Mouse (Mus musculus) common myeloid progenitor, adult 5-6 weeks (primary cell): ENCODE measurements around the gene Rftn1. TPM values are rescaled to one million over a fixed set of nuclear protein-coding genes. Genes with fewer than 3 reads are reported as not detected.
A peak's percentile ranks its signal among the peaks of the same experiment; 100 is the strongest.
"Not testable (repeated sequence)": the region's sequence is repeated elsewhere in the genome, so short reads cannot be mapped to it uniquely, and the experiment has no call there.

Experiments
- ATAC-seq: replicated peaks from 2 replicates; pipeline ENCODE4 v1.8.0; 2016; ENCODE audit warnings: low read depth, mild to moderate bottlenecking, moderate TSS enrichment, inconsistent platforms; ENCODE audit not compliant: poor library complexity, severe bottlenecking
- total RNA-seq: library from RNA; stranded (forward); fragments of 200-1000, 187-1606 nt; gene quantifications from 2 replicates; pipeline ENCODE4 v1.2.3, GENCODE M21; 2017

The Rftn1 gene
- total RNA-seq, 1 experiment from 2014 or later, result 43.0 TPM

DNA sequence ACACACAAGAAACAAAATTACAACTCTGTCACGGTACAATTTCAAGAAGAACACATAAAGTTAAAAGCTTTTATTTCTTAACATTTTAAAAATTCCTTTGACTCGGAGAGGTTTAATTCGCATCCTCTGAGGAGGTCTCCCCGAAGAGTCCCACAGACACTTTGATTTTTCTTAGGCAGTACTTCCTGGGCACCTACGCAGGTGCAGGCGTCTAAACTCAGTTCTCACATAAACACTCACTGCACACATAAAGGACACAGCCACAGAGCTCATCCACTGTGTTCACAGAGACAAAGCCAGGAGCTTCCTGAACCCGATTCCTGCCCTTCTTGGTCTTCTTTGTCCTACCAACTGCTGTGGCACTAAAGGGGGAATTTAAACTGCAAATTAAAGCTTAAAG lies 48.3 kb downstream of the Rftn1 start:
- ATAC-seq, result no peak

DNA sequence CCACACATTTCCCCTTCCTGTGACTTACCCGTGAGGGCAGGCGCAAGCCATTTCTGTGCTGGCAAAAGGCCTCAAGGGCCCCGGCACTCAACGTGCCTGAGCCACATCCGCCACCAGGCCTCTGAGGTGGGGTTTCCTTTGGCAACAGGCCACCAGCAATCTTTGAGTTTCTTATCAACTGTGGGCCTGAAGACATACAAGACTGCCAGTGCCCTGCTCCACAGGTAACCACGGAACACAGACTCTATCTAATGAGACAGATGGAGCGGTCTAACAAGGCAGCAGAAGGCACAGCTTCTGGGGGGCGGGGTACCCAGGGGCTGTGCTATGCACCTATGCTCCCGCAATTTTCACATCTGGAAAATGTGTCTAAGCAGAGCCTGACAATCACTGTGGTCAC lies 54.4 kb downstream of the Rftn1 start:
- ATAC-seq, result peak; percentile 87

DNA sequence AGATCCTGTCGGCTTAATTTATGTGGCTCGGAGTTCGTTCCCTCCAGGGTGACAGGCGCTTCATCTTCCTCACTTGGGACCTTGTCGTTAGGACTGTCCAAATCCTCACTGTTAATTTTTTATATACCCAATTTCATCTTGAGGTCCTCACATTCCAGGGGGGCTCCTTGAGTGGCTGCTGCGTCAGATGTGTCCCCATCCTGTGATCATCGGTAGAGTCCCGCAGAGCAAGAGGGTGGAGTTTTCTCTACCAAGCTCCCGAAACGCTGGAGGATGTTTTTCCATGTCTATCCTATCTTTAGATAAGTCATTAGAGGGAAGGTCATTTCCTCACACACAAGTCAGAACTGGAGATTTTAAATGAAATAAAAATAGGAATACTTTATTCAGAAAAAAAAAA lies 55.0 kb downstream of the Rftn1 start:
- no peak for ATAC-seq

DNA sequence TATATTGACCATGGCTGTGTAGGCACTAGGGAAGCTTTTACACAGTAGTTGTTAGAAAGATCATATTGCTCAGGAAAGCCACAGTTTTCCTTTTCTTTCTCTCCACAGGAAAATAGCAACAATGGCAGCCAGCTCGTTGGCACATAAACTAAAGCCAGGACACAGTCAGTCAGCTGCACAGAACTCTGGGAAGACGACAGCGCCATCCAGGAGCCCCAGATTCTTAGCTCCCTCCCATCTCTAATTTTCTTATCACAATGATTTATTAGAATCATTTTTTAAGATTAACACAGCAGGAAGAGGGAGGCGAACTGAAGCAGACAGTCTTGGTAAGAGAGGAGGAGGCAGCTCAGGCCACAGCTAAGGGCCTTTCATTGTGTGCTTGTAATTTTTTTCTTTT lies 58.8 kb downstream of the Rftn1 start:
- ATAC-seq, result no peak

DNA sequence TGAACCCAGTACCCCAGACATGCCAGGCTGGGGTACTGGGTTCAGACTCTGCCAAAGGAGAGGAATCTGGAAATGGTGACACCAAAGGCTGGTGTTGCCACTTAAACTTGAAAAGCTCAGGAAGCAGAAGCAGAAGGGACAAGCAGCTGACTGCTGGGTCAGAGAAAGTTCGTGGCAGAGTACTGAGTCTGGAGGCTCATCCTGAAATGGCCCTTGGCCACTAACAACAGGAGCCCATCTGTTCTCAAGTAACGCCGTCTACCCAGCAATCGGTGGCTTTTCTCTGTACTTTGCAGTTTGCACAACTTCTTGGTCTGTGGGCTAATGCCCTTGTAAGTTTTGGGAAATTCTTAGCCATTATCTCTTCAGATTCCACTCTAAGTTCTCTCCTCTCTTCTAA lies 60.1 kb downstream of the Rftn1 start:
- no peak for ATAC-seq

DNA sequence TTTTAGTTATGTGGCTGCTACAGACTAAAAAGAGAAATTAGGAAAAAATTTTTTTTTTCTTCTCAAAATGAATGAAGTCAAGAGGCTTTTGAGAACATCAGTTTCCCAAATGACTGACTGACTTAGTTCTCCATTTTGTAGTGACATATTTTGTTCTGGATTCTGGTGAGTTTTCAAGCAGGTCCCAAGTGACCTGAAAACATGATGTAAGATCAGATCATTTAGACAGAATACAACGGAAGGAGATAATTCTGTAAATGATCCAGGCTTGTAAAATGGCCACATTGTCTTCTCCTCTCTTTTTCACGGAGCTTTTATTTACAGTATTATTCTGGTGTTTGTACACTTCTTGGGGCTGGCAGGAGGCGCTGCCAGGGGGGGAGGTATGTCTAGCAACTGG lies 62.1 kb downstream of the Rftn1 start:
- ATAC-seq, result no peak

DNA sequence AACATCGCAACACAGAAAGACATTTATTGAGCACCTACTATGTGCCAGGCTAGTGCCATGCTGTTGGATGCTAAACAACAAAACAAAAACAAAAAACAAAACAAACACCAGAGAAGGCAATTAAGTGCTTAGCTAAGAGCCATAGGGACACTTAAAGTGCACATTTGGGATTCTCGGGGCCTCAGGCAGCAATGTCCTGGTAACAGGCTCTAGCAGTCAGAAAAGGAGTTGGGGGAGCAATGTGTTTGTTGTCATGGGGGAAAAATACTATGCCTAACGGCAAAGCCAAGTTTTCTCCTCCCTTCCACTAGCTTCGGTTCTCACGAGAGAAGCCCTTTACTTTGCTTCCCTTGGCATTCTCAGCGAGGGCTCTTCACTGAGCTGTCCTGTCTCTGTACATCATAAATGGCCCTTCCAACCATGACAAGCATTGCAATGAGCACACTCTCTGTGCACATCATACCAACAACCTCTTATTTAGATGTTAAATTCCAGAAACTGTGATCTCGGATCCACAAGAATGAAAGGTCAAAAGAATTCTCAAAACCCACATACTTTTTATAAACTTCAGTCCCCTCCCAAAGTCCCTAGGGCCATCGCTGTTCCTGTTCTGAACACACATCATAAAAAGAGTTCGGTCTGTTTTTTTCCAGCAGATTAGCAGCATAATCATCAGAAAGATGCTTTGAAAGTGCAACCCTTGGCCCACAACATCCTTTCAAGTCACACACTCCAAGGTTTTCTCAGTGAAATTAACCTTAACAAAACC lies 63.2 kb downstream of the Rftn1 start:
- no peak for ATAC-seq

DNA sequence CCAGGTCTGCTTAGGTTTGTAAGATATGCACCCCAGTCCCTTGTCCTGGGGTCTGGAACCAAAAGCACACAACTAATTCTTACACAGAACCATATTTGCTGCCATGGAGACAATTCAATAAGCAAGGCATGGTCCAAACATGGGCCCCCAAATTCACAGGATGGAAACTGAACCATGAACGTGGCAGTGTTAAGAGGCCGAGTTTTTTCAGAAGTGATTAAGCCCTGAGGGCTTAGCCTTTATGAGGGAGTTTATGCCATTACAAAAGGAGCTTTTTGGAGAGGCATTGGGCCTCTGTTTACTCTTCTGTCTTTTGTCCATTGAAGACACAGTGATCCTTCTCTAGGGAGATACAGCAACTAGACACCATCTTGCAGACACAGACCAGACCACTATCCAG lies 63.9 kb downstream of the Rftn1 start:
- ATAC-seq, result no peak

DNA sequence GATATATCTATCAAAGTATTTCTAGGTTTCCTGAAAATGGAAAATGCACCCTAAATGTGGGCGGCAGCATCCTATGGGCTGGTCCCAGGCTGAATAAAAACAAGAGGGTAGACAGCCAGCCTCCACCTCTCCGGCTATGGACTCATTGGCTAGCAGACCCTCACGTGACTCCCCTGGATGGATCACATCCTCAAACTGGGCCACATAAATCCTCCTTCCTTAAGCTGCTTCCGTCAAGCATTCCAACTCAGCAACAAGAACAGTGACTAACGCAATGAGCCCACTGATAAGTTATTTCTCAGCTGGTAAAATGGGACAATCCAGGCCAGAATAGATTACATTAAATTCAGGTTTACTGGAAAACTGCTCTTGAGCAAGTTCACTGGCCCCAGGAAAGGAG lies 64.6 kb downstream of the Rftn1 start:
- ATAC-seq, result no peak

DNA sequence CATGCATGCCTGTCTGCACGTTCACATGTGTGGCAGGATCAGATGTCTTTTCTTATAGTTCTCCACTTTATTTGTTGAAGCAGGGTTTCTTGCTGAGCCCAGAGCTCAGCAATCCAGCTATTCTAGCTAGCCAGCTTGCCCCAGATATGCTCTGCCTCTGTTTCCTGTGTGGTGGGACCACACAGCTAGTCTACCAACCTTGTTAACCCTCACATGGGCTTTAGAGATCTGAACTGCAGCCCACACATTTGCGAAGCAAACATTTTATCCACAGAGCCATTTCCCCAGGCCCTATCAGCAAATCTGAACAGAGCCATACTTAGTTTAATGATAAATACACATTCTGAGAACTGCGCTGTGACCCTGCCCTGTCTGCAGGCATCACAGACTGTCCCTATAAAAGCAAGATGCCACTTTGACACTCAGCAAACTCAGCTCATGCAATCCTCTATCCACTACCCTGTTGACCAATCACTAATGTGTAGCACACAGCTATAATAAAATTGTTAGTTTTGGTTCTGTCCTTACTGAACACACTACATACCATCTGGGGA lies 65.2 kb downstream of the Rftn1 start:
- ATAC-seq, result peak; percentile 76

DNA sequence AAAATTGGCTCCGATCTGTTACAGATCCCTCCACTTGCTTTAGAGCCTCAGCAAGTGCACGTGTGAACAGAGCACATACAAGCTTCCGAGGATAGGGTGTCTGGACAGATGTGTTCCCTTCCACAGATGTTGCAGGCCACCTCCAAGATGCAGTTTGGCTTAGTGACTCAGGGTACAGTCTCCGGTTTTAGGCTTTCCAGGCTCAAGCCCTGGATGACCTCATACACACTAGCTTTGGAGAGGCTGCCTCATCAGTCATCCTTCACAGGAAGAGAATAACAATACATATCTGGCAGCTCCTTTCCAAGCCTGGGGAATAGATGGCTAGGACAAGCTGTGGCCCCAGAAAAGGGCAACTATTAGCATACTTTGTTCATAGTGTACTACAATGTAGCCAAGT lies 65.8 kb downstream of the Rftn1 start:
- ATAC-seq, result no peak

DNA sequence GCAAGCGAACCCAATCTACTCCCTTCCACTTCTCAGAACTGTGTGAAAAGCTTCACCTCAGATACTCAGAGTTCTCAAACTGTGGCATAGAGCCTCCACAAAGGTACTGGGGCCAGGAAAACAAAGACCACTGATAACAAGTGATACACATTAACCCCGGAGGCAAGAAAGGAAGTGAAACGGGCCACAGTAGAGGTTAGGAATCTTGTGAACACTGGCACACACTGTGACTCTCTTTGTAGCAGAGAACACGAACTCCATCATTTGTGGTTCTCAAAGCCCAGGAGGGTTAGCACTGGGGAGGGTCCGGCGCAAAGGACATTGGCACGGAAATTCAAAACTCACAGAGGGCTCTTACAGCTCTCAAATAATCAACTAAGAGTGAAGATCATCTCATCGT lies 67.9 kb downstream of the Rftn1 start:
- no peak for ATAC-seq

DNA sequence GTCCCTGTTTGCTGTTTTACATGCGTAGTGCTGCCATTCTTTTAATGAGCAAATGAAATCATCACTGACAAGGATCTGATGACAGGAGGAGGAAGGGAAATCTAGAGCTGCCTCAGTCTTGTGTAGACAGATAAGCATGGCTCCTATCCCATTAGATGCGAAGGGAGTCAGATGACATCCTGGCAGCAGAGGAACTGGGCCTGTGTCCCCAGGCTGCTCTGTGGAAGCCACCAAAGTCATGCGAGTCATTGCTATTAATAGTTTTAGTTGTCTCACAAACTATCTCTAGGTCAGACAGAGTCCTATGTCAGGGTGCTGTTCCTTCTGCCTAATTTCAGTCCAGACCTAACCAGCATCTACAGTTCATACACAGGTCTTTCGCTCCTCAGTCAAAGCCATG lies 70.4 kb downstream of the Rftn1 start:
- no peak for ATAC-seq

DNA sequence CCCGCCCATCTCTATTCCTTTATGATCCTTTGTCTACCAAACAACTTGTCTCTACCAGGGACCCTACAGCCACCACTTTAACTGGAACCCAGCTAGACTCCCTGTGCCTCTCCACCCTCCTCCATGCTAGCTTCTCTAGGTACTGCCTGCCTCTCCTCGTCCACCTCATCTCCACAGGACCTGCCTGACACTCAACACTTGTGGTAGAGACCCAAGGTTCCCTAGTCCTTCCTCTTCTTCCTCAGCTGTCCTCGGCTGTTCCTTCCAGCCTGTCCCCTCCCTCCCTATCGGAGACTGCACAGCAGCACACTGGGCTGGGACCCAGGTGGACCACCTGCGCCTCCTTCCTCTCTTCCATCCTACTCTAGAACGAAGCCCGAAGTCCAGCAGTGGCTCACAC lies 73.0 kb downstream of the Rftn1 start:
- ATAC-seq, result no peak

DNA sequence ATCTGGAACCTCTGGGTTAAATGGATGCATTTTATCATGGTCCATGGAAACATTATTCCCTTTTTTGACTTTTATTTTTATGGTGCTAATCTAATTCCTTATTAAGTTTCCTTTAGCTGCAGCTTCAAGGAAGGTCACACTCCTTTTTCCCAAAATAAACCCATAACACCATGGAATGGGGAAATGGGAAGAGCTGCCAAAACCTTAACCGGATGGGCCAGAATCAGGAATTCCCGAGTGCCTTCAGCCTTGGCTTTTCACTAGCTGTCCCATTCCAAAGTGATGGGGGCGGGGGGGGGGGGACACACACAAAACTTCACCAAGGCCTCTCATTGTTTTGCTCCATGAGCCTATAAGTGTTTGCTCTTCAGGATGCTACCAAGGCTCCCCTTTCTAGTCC lies 73.5 kb downstream of the Rftn1 start:
- ATAC-seq, result no peak

DNA sequence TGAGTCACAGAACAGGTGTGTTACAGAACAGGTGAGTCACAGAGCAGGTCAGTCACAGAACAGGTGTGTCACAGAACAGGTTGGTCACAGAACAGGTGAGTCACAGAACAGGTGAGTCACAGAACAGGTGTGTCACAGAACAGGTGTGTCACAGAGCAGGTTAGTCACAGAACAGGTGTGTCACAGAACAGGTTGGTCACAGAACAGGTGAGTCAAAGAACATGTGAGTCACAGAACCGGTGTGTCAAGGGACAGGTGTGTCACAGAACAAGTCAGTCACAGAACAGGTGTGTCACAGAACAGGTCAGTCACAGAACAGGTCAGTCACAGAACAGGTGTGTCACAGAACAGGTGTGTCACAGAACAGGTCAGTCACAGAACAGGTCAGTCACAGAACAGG lies 74.1 kb downstream of the Rftn1 start:
- ATAC-seq, result not testable (repeated sequence)

DNA sequence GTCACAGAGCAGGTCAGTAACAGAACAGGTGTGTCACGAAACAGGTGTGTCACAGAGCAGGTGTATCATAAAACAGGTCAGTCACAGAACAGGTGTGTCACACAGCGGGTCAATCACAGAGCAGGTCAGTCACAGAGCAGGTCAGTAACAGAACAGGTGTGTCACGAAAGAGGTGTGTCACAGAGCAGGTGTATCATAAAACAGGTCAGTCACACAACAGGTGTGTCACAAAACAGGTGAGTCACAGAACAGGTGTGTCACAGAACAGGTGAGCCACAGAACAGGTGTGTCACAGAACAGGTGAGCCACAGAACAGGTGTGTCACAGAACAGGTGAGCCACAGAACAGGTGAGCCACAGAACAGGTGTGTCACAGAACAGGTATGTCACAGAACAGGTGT lies 74.8 kb downstream of the Rftn1 start:
- ATAC-seq, result not testable (repeated sequence)

DNA sequence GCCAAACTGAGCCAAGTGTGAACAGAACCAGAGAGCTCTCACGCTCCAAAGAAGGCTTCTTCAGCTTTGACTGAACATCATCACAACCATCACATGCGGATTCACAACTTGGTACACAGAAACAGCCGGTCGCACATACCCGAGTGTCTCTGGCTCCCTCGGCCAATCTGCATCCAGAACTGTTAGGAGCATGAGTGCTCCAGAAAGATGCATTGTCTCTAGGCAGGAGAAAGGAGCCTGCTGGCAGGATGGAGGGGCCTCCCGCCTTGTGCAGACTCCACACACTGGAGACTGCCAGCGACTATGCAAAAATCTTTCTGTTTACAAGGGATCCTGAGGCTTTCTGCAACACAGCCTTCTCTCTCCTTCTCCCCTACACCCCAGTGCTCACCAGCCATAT lies 75.8 kb downstream of the Rftn1 start:
- no peak for ATAC-seq

DNA sequence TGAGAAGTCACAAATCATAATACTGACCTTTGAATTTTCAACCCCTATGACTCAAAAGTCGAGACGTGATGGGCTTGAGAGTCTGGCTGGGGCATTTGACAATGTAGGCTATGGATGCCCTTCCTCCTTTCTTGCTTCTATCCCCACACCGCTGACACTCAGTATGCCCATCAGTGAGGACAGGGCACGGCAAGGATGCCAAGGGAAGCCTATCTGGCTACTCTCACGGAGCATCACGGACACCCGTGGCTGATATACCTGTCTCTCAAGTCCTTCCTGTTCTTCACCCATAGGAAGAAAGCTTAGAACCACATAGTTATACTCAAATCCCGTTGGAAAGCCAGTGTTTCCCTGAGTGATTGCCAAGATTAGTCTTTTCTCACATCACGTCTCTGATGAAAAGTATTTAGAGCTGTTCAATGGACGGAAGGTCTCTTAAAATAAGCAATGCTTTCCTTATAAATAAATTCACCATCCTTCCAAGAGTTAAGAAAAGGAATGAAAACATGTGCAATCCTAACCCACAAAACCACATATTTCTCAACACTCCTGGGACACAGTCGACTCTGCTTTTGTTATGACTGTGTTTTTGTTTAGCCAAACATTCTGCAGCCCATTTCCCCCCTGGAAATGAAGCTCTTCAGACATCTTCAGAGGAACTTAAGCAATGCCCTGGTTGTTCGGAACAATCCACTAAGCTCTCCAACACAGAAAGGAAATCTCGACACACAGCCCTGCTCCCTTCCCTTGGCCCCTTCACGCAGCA lies 79.6 kb downstream of the Rftn1 start:
- peak; percentile 79 for ATAC-seq

DNA sequence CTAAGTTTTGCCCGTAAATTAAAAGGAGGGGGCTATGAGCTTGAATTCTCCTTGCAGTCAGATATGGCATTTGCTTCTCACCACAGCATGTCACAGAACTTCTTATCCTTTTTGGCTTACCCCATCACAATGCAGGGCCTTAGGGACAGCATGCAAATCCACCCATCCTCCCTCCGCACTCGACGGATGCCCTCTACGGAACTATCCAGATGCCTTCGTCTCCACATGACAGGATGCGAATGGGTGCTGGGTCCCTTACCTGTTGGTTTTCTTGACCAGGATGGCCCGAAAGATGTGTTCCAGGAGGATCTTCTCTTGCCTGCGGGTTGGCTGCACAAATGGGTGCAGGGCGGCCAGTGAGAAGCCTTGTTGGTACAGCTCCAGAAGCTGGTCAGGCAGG lies 83.7 kb downstream of the Rftn1 start:
- no peak for ATAC-seq

DNA sequence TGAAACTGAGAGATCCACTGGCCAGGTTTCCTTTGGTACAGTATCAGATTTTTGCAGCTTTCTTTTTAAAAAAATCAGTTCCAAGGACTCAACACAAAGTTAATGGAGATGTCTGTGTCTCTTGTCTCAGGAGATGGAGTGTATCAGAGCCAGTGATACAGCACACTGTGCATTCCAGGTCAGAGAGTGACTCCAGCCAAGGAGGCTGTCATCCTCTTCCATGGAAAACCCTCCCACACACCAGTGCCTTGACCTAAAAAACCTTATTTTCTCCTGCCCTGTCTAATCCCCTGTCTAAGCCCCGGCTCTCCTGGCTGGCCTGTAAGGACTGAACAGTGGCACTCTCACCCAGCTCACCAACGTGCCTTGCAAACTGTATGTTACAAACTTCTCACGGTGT lies 86.3 kb downstream of the Rftn1 start:
- no peak for ATAC-seq
